Mouse (Mus musculus) liver, embryonic 15.5 days (tissue): Measurements from ENCODE around the gene Zdhhc18. TPM values are rescaled to one million over a fixed set of nuclear protein-coding genes. Genes with fewer than 3 reads are reported as not detected.

ENCODE experiments used
- ATAC-seq: fragments of 200-750 bp; cut with Nextera tagmentation; 2 replicates; pipeline ENCODE4 v1.8.0; 2017; ENCODE audit warnings: moderate number of reproducible peaks, mild to moderate bottlenecking, moderate library complexity; ENCODE audit not compliant: insufficient read depth
- H3K27ac ChIP-seq: fragments of 300-500 bp; sonication (generic); replicated peaks from 2 replicates; pipeline ENCODE4 v1.5.1; 2015; ENCODE audit warnings: mild to moderate bottlenecking, inconsistent platforms
- H3K27me3 ChIP-seq: fragments of 300-500 bp; sonication (generic); 2 replicates; pipeline ENCODE4 v1.6.1; 2015; ENCODE audit warnings: mild to moderate bottlenecking, inconsistent platforms
- H3K36me3 ChIP-seq: fragments of 300-500 bp; sonication (generic); replicated peaks from 2 replicates; pipeline ENCODE4 v1.6.1; 2015; ENCODE audit warnings: moderate library complexity, mild to moderate bottlenecking, inconsistent platforms
- H3K4me1 ChIP-seq: fragments of 300-500 bp; sonication (generic); replicated peaks from 2 replicates; pipeline ENCODE4 v1.6.1; 2015; ENCODE audit warnings: inconsistent platforms
- H3K4me2 ChIP-seq: fragments of 300-500 bp; sonication (generic); 2 replicates; pipeline ENCODE4 v1.6.1; 2015; ENCODE audit warnings: moderate library complexity, mild to moderate bottlenecking, inconsistent platforms
- H3K4me3 ChIP-seq: fragments of 300-500 bp; sonication (generic); replicated peaks from 2 replicates; pipeline ENCODE4 v1.5.1; 2015; ENCODE audit warnings: mild to moderate bottlenecking, inconsistent platforms
- H3K9ac ChIP-seq: fragments of 300-500 bp; sonication (generic); 2 replicates; pipeline ENCODE4 v1.6.1; 2015; ENCODE audit warnings: moderate library complexity, mild to moderate bottlenecking, inconsistent platforms
- H3K9me3 ChIP-seq: fragments of 300-500 bp; sonication (generic); replicated peaks from 2 replicates; pipeline ENCODE4 v1.6.1; 2016; ENCODE audit warnings: inconsistent platforms
- WGBS: fragments of 180-500 bp; shearing (Covaris S2); methylation state at CpG from one replicate; pipeline ENCODE4 v1.1.7; 2015; ENCODE audit warnings: mixed read lengths; ENCODE audit not compliant: insufficient replicate concordance; 5-methylcytosine and 5-hydroxymethylcytosine counted together
- polyA plus RNA-seq: library from polyadenylated mRNA; unstranded; fragments of >200 nt; fragmentation: Nextera tagmentation; extraction: Ambion mirVana; gene quantifications from 2 replicates; pipeline ENCODE4 v1.2.1, GENCODE M21; 2015

The Zdhhc18 gene
- polyA plus RNA-seq, 1 experiment from 2014 or later, result 1.2 TPM

DNA sequence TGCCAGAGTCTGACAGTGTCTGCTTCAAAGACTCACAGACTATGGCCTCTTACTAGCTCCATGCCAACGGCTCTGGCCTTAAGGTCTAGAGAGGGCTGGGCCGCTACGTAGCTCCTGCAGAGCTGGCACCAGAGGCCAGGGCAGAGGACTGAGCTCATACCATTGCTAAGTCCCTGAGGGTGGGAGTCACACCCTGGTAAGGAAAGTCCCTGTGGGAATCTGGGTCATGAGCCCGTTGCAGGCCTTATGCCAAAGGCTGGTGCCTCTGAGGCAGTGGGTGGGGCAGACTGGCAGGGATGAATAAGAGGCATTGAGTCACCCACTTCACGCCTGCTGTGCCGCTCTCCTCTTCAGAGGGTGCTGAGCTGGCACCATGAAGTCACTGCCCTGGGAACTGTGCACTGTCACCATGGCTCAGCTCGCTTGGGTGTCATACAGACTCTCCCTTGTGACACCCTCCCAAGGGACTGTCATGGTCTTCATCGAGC, 35.6 kb downstream of the Zdhhc18 start:
- Histone ChIP-seq H3K27ac (no peak overlapping the region), H3K36me3 (peaks cover 22% of the 10 kb centered on the region), H3K4me1 (peaks cover 23% of the 10 kb centered on the region), H3K9me3 (no peaks in the 10 kb centered on the region), H3K4me2 (no peak overlapping the region), H3K27me3 (no peaks in the 10 kb centered on the region), H3K4me3 (no peak overlapping the region), H3K9ac (no peak overlapping the region)
- ATAC-seq, result no peak
- WGBS, result 80% methylated on average over 8 of the region's 8 CpGs

DNA sequence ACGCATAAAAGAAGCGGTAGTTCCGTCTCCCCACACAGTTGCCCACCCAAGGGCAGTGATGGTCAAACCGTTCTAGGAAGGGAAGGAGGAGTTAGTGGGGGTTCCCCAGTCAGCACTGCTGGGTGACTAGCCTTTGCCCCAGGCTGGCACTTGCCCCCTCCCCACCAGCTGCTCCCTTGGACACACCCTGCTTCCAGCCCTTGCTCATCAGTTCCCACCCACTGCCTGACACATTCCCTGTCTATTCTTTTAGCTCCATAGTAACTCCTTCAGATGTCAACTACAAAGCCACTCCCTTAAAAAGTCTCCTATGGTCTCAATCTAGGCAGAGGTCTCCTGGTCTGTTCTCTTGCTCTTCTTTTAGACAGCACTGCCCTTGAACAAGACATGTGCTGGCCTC, 36.1 kb downstream of the Zdhhc18 start:
- peaks cover 23% of the 10 kb centered on the region for H3K4me1 ChIP-seq
- H3K4me3 ChIP-seq, result no peak overlapping the region
- H3K36me3 ChIP-seq, result peaks cover 22% of the 10 kb centered on the region
- no peaks in the 10 kb centered on the region for H3K27me3 ChIP-seq
- no peaks in the 10 kb centered on the region for H3K9me3 ChIP-seq
- no peak for ATAC-seq
- no peak overlapping the region for H3K9ac ChIP-seq
- WGBS, result 83% methylated on average over 4 of the region's 4 CpGs
- no peak overlapping the region for H3K27ac ChIP-seq
- H3K4me2 ChIP-seq, result no peak overlapping the region

DNA sequence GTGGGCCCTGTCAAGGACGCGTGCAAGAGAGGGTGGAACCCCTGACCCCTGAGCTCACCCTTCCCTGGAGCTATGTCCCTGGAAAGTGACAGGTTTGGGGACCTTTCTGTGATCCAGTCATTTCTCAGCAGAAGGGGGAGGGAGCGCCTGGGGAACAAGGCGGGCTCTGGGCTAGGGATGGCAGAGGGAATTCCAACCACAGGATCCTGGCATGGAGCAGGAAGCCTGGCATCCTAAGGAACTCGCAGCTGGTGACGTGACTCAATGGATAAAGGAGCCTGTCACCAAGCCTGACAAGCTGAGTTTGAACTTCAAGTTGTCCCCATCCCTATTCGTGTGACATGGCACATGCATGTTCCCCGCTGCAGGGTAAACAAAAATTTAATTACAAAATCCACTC, 36.9 kb downstream of the Zdhhc18 start:
- no peak overlapping the region for H3K4me3 ChIP-seq
- WGBS, result 82% methylated on average over 8 of the region's 8 CpGs

DNA sequence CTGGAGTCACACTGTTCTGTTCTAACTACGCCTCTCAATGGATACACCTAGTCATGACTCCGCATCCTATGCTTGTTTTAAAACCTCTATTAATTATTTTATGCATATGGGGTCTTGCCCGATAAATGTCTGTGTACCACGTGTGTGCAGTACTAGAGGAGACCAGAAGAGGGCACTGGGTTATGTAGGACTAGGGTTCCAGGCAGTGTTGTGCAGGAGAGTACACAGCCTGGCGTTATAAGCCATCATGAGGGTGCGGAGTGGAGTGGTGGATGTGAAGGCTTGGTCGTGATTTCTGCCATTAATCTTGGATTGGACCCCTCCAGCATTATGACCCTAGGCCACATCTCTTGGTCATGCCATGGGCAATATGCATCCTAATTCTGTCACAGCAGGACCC, 37.5 kb downstream of the Zdhhc18 start:
- Histone ChIP-seq H3K36me3 (peaks cover 27% of the 10 kb centered on the region), H3K27ac (no peak overlapping the region), H3K4me1 (peaks cover 23% of the 10 kb centered on the region), H3K4me3 (no peak overlapping the region), H3K9me3 (no peaks in the 10 kb centered on the region), H3K27me3 (no peaks in the 10 kb centered on the region), H3K4me2 (no peak overlapping the region), H3K9ac (no peak overlapping the region)
- WGBS, result 85% methylated on average over 7 of the region's 7 CpGs
- no peak for ATAC-seq

More for the DNA sequence above, 36.9 kb downstream of the Zdhhc18 start:
- Histone ChIP-seq H3K4me2 (no peak overlapping the region), H3K9me3 (no peaks in the 10 kb centered on the region), H3K27me3 (no peaks in the 10 kb centered on the region), H3K27ac (no peak overlapping the region), H3K36me3 (peaks cover 27% of the 10 kb centered on the region), H3K4me1 (peaks cover 23% of the 10 kb centered on the region), H3K9ac (no peak overlapping the region)
- no peak for ATAC-seq

DNA sequence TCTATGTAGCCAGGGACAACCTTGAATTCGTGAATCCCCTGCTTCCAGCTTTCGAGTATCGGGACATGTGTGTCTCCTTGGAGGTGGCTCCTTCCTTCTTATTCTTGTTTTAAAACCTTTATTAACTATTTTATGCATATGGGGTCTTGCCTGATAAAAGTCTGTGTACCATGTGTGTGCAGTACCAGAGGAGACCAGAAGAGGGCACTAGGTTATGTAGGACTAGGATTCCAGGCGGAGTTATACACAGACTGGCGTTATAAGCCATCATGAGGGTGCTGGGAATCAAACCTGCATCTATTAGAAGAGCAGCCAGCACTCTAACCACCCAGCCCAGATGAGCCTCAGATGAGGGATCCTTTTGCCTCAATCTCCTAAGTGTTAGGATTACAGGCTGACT, 38.1 kb downstream of the Zdhhc18 start:
- no peak for ATAC-seq
- 91% methylated on average over 5 of the region's 5 CpGs for WGBS
- Histone ChIP-seq H3K27me3 (no peaks in the 10 kb centered on the region), H3K36me3 (peaks cover 27% of the 10 kb centered on the region), H3K9ac (no peak overlapping the region), H3K27ac (no peak overlapping the region), H3K4me1 (peaks cover 23% of the 10 kb centered on the region), H3K4me2 (no peak overlapping the region), H3K4me3 (no peak overlapping the region), H3K9me3 (no peaks in the 10 kb centered on the region)

DNA sequence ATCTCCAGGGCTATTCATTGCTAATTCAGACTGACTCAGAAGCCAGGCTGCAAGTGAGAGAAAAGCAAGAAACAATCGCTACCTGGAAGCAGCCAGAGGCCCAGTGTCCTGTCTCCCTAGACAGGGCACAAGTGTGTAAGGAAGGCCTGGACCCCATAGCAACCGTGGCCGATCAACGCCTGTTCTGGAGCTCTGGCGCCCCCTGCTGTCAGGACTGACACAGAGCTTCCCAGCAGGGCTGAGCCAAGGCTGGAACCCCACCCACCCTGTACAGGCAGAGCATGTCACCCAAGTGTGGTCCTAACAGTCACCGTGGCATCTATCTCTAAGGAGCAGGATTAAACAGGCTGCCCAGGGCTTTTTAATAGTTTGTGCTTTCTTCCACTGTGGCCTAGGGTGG, 40.2 kb downstream of the Zdhhc18 start:
- no peak overlapping the region for H3K9ac ChIP-seq
- H3K4me2 ChIP-seq, result no peak overlapping the region
- ATAC-seq, result 0 out of 2 replicates have a peak, but pooled peaks have one; percentile 40
- H3K9me3 ChIP-seq, result no peaks in the 10 kb centered on the region
- no peak overlapping the region for H3K27ac ChIP-seq
- H3K36me3 ChIP-seq, result peaks cover 27% of the 10 kb centered on the region
- 9% methylated on average over 6 of the region's 6 CpGs for WGBS
- H3K27me3 ChIP-seq, result no peaks in the 10 kb centered on the region
- no peak overlapping the region for H3K4me3 ChIP-seq
- H3K4me1 ChIP-seq, result peaks cover 19% of the 10 kb centered on the region

DNA sequence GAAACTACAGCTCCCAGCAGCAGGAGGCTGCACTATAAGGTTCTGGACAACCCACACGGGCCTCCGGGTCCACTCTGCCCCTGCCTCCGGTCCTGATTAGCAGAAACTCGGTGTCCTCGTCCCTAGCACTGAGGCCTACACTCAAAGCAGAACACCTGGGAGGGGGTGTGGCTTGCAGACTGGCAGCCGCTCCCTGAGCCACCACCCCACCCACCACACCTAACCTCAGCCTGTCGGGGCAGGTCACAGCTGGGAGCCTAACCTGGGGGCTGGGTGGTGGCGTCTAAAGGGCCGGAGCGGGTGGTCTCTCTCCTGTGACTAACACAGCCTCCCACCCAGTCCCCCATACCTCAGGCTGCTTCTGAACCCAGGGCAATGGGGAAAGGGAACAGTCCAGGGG, 42.7 kb downstream of the Zdhhc18 start:
- Histone ChIP-seq H3K27ac (no peak overlapping the region), H3K9me3 (no peaks in the 10 kb centered on the region), H3K9ac (no peak overlapping the region), H3K4me3 (no peak overlapping the region), H3K4me1 (peaks cover 19% of the 10 kb centered on the region), H3K4me2 (no peak overlapping the region), H3K36me3 (peaks cover 12% of the 10 kb centered on the region), H3K27me3 (peaks cover 11% of the 10 kb centered on the region)
- WGBS, result 62% methylated on average over 10 of the region's 10 CpGs
- ATAC-seq, result no peak

DNA sequence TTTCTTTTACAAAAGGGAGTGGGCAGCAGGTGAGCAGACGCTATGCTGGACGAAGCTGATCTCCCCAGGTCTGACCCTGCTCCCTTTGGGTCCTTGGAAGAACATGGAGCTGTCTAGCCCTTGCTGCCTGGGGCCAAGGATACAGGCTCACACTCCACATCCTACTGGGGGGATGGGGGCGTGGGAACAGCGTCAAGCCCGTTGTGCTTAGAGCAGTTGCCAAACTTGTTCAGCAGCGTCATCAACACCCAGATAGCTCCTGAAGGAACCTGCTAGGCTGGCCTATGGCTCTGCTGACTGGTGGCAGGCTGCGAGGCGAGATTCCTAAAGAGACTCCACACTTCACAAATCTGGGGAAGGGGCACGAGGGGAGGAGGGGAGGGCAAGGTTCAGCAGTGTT, 44.6 kb downstream of the Zdhhc18 start:
- Histone ChIP-seq H3K4me1 (peaks cover 18% of the 10 kb centered on the region), H3K4me2 (no peak overlapping the region), H3K9me3 (no peaks in the 10 kb centered on the region), H3K27me3 (peaks cover 31% of the 10 kb centered on the region), H3K36me3 (peaks cover 4% of the 10 kb centered on the region; the same call in 1 of the 2 replicates), H3K27ac (no peak overlapping the region), H3K4me3 (no peak overlapping the region), H3K9ac (no peak overlapping the region)
- WGBS, result 72% methylated on average over 9 of the region's 9 CpGs
- ATAC-seq, result no peak

DNA sequence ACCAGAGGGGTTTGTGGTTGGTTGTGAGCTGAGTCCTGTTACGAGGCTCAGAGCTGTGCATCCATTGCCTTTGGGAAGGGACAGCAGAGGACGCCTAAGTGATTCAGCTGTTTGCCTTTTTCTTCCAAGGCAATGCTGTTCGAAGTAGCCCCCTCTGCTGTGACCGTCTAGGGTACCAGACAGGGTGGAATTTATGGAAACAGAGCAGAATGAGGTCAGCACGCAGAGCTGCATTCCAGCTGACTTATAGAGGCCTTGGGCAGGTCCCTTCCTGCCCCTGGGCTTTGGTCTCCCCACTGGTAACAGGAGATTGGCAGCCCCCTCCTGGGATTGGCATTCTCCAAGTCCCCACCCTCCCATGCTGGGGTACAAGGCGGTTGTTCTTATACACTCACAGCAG, 45.1 kb downstream of the Zdhhc18 start:
- ATAC-seq, result no peak
- 73% methylated on average over 6 of the region's 6 CpGs for WGBS
- H3K27me3 ChIP-seq, result peaks cover 35% of the 10 kb centered on the region
- H3K9ac ChIP-seq, result no peak overlapping the region
- peaks cover 18% of the 10 kb centered on the region for H3K4me1 ChIP-seq
- peaks cover 4% of the 10 kb centered on the region; the same call in 1 of the 2 replicates for H3K36me3 ChIP-seq
- no peaks in the 10 kb centered on the region for H3K9me3 ChIP-seq
- H3K27ac ChIP-seq, result no peak overlapping the region
- H3K4me3 ChIP-seq, result no peak overlapping the region
- H3K4me2 ChIP-seq, result no peak overlapping the region

DNA sequence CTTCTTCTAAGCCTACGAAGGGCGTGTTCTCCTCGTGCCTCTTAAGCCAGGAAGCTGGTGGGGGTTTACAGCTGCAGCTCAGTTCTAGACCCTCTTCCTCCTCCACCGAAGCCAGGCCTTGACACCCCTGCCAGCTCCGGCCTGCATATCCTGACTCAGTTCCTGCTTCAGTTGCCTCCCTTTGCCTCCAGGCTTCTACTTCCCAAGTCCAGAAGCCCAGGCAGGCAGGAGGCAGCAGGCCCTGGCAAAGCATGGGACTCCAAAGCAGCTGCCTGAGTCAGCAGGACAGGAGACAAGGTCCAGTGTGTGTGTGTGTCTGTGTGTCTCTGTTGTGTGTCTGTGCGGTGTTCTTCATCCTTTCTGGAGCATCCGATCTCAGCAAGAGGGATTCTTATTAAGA, 45.8 kb downstream of the Zdhhc18 start:
- 68% methylated on average over 7 of the region's 7 CpGs for WGBS
- Histone ChIP-seq H3K27ac (no peak overlapping the region), H3K4me3 (no peak overlapping the region)

DNA sequence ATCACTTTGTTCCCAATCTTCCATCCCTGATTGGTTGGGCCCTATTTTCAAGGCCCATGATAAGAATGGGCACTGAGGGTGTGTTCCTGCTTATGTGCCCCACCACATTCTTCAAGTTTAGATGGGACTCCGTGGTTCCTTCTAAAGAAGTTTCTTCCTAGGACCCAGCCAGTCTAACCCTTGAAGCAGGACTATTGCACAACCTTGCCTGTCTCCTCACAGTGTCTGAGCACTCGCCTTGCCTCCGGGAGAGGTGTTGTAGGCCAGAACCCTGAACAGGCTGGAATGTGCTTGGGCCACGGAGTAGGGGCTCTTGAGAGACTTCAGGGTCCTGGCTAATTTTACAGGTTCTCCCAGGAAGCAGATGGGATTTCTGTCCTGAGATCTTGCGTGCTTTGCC, 46.9 kb downstream of the Zdhhc18 start:
- Histone ChIP-seq H3K27ac (no peak overlapping the region), H3K4me2 (no peak overlapping the region)

More for the DNA sequence above, 45.8 kb downstream of the Zdhhc18 start:
- Histone ChIP-seq H3K9me3 (no peaks in the 10 kb centered on the region), H3K36me3 (peaks cover 4% of the 10 kb centered on the region; the same call in 1 of the 2 replicates), H3K27me3 (peaks cover 42% of the 10 kb centered on the region), H3K4me2 (no peak overlapping the region), H3K9ac (no peak overlapping the region), H3K4me1 (peaks cover 24% of the 10 kb centered on the region)
- ATAC-seq, result no peak

DNA sequence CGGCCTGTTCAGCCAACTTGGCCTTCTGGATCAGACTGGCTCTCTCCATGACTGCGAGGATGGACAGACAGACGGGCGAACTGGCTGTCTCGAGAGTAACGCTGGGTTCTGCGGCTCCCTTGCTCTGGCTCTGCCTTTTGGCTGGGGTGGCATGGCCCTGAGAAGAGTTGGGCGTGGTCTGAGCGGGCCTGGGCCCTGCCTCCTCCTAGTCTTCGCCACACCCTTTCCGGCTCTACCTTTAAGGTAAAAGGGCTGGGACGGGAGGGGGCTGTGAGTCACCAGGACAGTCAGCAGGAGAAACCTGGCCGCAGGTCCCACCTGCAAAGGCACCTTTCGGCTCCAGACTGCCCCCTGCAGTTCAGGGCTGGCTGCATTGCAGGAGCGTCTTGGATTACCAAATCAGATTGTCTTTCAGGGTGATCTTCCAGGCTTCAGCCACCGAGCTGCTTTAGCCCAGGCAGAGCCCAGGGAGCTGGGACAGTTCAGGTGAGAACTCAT, 48.2 kb downstream of the Zdhhc18 start, which contains the start of gene Sfn:
TSS of gene Sfn (minus strand) at position 448 of the 498 bp plus-strand sequence.
- no peaks in the 10 kb centered on the region; the same call in 1 of the 2 replicates for H3K36me3 ChIP-seq
- H3K4me2 ChIP-seq, result peak within 1 kb of the TSS; percentile 63
- H3K4me3 ChIP-seq, result peak within 1 kb of the TSS; percentile 35
- H3K4me1 ChIP-seq, result peaks cover 33% of the 10 kb centered on the region
- H3K9me3 ChIP-seq, result no peaks in the 10 kb centered on the region
- H3K27ac ChIP-seq, result no peak within 1 kb of the TSS
- H3K27me3 ChIP-seq, result peaks cover 57% of the 10 kb centered on the region
- 2% methylated on average over 16 of the region's 16 CpGs for WGBS
- no peak within 1 kb of the TSS for H3K9ac ChIP-seq
- ATAC-seq, result no peak

More for the DNA sequence above, 46.9 kb downstream of the Zdhhc18 start:
- H3K27me3 ChIP-seq, result peaks cover 53% of the 10 kb centered on the region
- H3K4me1 ChIP-seq, result peaks cover 33% of the 10 kb centered on the region
- H3K9me3 ChIP-seq, result no peaks in the 10 kb centered on the region
- WGBS, result 76% methylated on average over 5 of the region's 5 CpGs
- H3K36me3 ChIP-seq, result no peaks in the 10 kb centered on the region; the same call in 1 of the 2 replicates
- no peak for ATAC-seq
- no peak overlapping the region for H3K9ac ChIP-seq
- no peak overlapping the region for H3K4me3 ChIP-seq
